Mouse (Mus musculus) cerebellum, adult 11 months (tissue): ENCODE data around the gene Slc15a3.

Experiments
- DNase-seq: peaks from one replicate; pipeline ENCODE4 v3.0.0; 2022

Gene Slc15a3

DNA sequence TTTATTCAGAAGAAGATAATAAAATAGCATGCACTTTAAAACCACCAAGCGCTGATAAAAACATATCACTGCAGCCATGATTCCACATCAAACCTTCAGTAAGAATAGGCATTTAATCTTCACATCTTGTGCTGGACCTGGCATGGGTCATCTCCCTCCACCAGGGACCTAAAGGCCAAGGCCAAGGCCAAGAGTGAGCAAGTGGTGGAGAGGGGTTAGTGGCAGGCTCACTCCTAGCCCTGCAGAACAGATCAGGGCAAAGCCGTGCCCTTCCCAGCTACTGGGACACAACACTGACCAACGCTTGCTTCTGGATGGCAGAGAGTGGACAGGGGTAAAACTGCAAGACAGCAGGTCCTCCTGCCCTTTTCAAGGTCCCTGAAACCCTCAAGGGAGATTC is 31.1 kb downstream of the Slc15a3 start:
- DNase-seq = no peak

DNA sequence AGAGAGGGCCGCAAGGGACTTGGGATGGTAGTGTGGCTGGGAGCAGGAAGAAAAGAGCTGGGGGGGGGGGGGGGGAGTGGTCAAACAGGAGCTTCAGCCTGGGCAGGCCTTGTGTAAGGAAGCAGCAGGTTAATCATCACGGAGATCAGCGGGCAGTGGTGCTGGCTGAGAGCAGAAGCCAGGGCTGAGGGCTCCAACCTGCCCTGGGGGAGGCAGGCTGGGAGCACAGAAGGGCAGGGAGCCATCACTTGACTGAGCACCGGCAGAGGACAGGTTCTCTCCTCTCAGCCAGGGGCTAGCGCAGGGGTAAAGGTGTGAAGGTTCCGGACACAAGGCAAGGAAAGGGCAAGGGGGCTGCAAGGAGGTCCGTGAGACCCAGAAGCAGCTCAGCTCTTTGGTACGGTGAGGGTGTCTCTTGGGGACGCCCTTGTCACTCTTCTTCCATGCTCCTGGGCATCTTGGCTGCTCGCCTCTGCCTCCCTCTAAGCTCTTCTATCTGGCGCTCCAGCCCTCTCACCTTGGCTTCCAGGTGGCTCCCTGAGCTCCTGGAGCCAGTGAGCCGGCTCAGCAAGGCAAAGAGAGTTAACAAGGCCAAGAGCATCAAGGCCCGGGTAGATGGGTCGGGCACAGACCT is 31.9 kb downstream of the Slc15a3 start:
- peak; percentile 48 for DNase-seq

DNA sequence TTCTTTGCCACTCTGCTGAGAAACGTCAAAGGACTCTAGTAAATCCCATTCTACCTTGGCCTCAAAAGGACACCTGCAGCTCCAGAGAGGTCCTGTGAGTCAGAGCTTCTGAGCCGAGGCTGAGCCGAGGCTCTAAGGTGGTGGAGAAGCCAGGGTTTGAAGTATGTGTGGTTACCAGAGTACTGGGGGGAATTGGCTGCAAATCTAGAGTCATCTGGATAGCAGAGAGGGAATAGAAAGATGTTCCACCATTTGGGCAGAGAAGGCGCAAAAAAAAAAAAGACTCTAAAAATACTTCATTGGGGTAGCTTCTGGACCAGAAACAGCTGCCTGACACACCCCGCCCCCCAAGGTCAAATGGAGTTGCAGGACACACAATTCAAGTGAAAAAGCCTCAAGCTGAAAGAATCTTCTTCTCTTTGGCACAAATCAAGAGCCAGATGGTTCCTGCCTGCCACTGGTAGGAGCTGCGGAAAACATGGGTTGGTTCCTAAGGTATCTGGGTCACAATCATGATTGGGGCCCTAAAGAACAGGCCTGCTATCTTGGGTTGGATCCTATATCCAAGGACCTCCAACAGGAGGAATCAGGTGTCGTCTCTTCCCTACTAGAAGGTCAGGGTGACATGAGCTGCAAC is 38.8 kb downstream of the Slc15a3 start:
- peak; percentile 65 for DNase-seq

DNA sequence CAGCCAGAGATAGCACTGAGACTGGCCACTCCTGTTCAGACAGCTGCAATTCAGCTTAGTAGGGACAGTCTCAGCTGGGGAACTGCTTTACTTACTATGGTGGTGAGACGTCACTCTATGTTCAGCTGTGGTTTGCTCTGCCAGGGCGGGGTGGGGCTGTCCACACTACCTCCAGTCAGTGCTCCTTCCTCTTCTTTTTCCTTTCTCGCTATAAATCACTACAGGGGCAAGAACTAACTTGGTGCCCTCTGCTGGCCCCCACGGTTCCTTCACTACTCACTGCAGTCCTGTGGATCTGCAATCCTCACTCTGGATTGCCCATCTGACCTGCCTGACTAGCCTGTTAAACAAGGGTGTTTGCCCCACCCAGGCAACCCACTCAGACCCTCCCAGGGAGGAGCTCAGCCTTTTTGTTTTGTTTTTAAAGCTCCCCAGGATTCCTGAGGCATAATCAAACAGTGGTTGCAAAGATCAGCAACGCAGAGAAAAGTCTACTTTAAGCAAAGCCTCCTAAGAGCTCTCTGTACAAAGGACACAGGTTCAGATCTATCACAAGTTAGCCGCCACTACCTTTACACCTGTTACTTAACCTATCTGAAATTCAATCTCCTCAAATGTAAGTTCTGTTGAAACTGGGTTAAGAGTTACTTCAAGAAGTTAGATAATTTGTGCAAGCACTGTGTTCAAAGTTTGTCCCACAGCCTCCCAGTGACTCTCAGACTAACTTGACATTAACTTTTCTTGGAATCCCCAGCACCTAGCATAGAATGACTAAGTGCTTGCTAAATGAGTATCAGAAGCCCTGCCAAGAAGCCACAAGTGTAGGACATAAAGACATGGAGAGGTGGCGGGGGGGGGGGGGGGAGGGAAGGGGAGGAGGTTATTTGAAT is 40.8 kb downstream of the Slc15a3 start:
- DNase-seq = peak; percentile 64

DNA sequence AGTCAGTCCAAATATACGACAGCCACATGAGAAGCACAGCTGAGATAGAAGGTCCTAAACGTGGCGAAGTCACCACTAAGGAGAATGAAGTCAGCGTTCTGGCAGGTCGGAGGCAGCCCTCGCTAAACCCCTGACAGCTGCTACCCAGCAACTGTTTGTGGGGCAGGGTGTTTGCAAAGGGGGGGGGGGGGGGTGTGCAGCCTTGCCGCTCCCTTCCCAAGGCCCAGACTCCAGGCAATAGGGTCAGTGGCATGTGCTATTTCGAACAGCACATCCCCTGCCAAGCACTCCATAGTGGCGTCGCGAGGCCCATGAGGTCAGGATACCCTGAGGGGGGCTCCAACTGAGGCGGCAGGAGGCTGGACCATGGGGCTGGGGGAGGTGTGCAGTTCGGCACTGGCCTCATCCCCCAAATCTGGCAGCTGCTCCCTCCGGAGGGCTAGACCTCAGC is 41.5 kb downstream of the Slc15a3 start:
- DNase-seq = no peak

DNA sequence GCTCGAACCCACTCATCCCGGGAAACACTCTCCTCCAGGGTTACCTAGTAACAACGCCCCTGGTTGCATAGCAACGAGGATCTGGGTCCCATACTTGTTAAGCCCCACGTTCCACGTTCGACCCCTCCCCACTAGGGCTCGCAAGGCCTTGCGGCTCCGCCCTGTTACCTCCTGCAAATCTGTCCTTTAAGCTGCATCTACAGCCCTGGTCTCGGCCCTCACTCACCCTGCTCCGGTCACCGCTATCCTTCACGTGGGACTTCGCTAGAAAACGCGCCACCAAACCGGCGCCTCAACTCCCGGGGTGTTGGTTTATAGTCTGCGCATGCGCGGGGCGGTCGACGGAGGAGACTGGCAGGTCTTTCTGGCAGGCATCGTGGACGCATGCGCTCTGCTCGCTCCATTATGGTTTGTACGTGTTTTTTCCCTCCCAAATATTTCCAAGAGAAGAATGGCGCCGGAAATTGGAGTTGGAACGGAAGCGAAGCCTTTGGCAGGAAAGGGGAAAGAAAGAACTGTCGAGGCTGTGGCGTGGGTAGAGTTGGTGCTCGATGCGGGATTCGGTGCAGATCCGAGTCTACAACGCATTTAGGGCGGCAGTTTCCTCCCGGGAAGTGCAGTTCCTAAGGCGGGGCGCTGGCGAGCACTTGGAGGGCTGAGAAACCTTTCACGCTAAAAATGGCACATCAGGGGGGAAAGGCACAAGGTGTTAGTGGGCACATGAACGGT is 42.1 kb downstream of the Slc15a3 start, which contains the start of gene Tmem109:
Gene Tmem109 (minus strand): TSS at position 576 of the 729 bp plus-strand sequence.
- peak; percentile 94 for DNase-seq

DNA sequence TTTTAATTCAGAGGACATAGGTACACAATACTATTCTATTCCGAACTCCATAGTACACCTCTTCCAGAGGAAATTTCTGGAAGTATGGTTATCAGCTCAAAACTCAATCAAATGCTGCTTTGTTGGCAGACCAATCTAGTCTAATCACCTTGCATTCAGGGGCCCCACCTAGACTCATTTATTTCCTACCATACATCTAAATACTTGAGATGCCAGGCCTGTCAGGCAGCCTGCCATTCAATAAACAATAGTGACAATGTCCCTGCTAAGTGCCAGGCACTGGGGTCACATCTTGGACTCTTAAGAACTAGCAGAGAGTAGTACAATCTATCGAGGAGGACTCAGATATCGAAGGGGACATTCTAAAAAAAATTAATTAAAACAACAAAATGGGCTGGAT is 52.7 kb downstream of the Slc15a3 start:
- DNase-seq = no peak

DNA sequence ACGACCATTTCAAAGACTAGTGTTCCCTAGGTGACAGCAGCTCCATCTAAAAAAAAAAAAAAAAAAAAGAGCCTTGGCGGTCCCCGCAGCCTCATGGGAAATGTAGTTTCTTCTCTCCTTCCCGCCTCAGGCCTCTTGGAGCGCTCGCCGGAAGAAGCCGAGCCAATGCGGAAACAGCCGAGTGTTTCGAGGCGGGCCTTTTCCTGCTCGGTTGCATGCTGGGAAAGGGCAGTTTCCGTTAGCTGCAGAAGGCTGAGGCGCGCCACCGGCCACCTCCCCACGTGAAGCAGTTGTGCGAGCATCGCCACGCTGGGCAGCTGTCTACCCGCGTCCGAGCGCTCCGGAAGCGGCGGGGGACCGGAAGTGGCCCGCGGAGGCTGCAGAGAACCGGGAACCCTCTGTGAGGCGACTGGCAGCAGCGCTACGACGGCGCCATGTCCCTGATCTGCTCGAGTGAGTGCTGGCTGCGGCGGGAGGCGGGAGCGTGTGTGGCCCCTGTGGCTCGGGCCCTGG is 55.5 kb downstream of the Slc15a3 start, which contains the start of gene Prpf19:
Gene Prpf19 (plus strand): TSS at position 216 of the 513 bp plus-strand sequence.
- peak; percentile 97 for DNase-seq

DNA sequence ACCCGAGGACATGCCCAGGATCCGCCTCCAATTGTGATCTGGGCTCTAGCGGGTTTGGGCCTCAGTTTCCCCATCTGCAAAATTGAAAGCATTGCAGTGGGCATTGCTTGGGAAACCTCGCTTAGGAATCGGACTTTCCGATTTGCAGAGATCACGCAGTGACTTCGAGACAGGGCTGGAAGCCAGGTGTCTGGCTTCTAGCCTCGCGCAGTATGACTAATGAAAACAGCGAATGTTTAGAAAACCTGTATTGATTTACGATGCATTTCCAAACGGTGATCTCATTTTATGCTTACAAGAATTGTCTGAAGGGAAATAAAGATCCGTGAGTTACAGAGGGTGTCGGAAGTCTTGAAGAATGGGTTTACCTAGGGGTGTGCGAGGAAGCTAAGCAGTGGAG is 56.2 kb downstream of the Slc15a3 start:
- DNase-seq = no peak

DNA sequence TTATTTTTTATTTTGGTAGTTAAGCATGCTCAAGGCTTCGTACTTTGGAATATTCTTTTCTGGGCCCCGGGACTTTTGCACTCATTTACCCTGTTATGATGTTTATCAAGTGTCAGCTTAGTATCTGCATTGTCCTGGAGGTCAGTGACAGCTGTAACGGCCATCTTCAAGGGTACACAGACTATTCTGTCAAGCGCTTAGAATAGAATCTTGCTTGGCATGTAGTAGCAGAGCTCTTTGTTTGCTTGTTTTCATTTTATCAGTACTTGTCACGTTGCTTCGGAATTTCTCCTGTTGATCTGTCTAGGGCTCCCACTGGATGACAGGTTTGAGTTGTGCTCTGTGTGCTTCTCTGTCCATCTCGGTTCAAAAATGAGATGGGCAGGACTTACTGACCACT is 57.3 kb downstream of the Slc15a3 start:
- DNase-seq = no peak

DNA sequence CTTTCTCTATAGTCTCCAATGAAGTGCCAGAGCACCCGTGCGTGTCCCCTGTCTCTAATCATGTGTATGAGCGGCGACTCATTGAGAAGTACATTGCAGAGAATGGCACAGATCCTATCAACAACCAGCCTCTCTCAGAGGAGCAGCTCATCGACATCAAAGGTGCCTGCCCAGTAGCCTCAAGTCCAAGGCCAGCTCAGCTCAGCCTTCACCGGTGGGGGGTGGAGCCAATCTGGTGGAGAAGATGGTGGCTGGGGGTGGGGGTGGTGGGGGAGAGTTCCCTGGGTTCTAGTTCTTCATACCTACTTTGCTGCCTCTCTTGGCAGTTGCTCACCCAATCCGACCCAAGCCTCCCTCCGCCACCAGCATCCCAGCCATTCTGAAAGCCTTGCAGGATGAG is 58.0 kb downstream of the Slc15a3 start:
- DNase-seq = no peak

DNA sequence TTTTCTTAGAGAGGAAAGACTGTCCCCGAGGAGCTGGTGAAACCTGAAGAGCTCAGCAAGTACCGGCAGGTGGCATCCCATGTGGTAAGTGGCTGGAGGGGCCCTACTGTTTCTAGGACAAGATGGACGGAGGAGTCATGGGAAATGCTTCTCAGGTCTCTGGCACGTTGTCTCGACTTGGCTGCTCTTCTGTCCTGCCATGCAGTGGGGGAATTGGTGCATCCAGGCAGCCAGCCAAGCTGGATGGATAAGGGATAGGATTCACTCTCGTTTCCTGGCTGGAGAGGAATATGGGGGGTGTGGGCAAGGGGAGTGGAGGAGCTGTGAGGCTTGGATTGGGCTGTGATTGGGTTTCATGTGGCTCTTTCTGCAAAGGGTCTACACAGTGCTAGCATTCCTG is 60.8 kb downstream of the Slc15a3 start:
- no peak for DNase-seq

DNA sequence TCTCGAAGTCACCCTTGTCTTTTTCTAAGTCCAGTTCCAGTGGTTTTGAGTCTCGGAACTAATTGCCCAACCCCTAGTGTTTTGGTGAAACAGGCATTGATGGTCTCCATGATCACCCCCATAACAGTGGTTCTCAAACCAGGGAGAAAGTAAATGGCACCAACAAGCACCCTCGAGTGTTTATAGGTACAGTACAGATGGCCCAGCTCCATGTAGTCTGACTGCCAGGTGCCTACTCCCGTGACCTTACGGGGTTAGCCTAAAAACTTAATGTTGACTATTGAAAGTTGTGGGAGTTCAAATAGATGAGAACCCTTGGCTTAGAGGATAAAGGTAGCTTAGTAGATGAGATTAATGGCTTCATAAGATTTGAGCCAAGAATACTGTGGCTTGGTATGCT is 61.5 kb downstream of the Slc15a3 start:
- no peak for DNase-seq

DNA sequence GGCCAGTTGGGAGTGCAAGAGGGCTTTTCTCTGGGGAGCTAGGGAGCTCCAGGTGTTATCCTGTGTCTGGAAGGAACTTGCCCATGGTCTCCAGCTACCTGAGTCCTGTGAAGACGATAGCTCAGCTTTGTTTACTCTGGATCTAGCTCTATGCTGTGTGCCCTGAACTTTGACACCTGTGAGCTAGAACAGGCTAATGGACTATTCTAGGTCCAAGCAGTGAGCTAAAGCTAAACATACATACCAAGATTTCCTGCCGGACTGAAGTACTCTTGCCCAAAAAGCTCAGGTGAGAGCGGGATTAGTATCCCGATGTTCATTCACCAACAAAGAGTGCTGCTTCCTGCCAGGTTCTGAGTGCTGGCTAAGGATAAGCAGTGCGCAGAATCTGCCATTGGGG is 65.0 kb downstream of the Slc15a3 start:
- DNase-seq = no peak

DNA sequence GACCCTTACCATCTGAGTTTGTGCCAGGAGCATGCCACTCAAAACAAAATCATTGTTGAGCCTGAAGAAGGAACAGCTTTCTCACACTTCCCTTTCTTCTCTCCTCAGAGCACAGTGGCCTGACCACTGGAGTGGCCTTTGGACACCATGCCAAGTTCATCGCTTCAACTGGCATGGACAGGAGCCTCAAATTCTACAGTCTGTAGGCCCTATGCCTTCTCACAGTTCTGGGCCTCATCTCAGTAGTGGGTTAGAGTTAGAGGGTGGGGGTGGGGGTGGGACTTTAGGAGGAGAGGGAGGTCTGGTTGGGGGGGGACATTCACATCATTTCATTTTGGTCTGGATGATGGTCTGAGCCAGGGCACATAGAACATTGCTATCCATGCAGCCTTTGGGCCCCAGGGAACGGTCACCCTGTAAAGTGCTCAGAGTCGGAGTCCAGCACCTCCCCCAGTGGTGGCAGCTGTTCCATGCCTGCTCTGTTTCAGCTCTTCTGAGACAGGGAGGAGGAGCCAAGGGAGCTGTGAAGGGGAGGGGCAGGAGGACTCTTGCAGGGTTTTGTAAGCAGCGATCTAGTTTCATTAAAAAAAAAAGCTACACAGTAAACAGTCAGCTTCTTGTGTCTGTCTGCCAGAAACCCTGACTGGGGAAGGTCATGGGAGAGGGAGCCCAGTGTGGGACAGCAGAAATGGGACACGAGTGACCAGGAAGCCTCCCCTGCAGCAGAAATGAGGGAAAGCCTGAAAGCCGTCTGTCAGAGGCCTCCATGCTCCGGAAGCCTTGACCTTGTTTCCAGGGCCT is 65.6 kb downstream of the Slc15a3 start:
- DNase-seq = no peak

DNA sequence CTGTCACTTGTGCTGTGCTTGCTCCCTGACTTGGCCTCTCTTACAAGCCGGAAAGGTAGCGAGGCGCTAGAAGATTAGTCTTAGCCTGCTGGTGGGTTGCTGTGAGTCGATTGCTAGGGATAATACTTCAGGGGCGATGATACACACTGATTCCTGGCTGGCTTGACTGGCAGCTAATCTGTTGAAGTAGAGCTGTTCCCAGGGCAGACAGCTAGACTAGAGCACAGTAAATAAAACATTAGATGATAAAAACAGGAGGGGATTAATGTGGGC is 66.1 kb downstream of the Slc15a3 start:
- no peak for DNase-seq

DNA sequence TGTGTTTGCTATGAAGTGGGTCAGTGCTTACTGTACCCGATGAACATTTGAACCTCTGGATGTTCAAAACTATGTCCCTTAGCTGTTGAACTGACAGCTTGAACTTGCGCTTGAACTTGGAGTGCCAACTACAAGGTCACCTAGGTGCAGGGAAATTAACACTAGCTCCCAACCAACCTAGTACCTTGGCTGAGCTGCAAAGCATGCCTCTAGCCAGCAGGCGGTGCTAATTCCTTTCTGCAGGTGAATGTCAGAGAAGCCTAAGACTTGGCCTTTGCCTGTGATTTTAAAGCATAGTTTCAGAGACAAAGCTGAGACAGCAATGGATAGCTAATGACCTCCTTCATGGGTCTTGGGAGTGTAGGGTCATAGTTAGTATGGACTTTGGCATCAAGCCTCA is 68.4 kb downstream of the Slc15a3 start:
- DNase-seq = no peak
